ENCODE assay signal across 16 mouse cellular contexts in the genomic region with DNA sequence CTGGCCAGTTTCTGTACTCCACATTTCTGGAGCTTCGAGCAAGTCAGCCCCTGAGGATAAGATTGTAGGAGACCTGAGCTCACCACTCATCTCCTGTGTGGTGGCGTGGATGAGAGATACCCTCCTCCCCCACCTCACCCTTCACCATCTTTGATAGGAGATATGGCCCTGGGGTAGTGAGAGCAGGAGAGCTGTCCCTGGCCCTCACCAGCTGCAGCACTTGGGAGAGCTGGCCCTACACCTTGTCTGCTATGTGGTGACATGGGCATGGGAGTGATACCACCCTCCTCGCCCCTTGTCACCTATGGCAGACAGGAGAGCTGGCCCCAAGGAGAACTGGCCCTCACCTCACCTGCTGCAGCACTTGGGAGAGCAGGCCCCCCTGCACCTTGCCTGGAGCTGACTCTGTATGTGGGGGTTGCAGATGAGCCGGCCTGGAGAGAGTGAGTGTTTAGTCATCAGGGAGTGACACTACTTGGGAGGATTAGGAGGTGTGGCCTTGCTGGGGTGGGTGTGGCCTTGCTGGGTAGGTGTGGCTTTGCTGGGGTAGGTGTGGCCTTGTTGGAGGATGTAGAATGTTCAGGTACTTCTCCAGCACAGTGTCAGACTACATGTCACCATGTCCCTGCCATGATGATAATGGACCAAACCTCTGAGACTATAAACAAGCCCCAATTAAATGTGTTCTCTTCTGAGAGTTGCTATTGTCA. TPM values are rescaled to one million over a fixed set of nuclear protein-coding genes. Genes with fewer than 3 reads are reported as not detected.
DNase-seq lines count a peak whose midpoint lies in the region; ATAC-seq and TF ChIP-seq lines count a peak whose summit lies in the region.
"Had no signal": no experiment of that assay in that cellular context is flagged by ENCODE, and none has a peak within 500 bp of the region (broad histone marks: within the 10 kb centered on the region; RNA-seq: fewer than 3 reads in every experiment).

No protein-coding gene starts in this region.

- TF ChIP-seq CTCF in hindbrain, postnatal 0 days (IDR thresholded peaks at IDR 0.05; ENCODE audit: low read depth): no peak
- TF ChIP-seq CTCF in stomach, postnatal 0 days (IDR thresholded peaks at IDR 0.05; ENCODE audit: low read depth): no peak

- H3K27me3 ChIP-seq in hindbrain, postnatal 0 days (ENCODE audit: insufficient read depth, low read length): no peaks in the 10 kb centered on the region
- H3K27me3 ChIP-seq in hindbrain, embryonic 13.5 days: no peaks in the 10 kb centered on the region
- H3K27me3 ChIP-seq in neural tube, embryonic 13.5 days: no peaks in the 10 kb centered on the region
- no peaks in the 10 kb centered on the region for H3K27me3 ChIP-seq in limb, embryonic 12.5 days
- H3K27me3 ChIP-seq in stomach, postnatal 0 days (ENCODE audit: control insufficient read depth, insufficient read depth, low read length): no peaks in the 10 kb centered on the region

- H3K9ac ChIP-seq in hindbrain, postnatal 0 days (replicated peaks; ENCODE audit: low read length): no peak overlapping the region
- no peak overlapping the region for H3K9ac ChIP-seq in hindbrain, embryonic 13.5 days
- H3K9ac ChIP-seq in neural tube, embryonic 13.5 days: no peak overlapping the region
- no peak overlapping the region for H3K9ac ChIP-seq in limb, embryonic 12.5 days (replicated peaks)
- H3K9ac ChIP-seq in stomach, postnatal 0 days (ENCODE audit: low read length): no peak overlapping the region

- no peaks in the 10 kb centered on the region for H3K36me3 ChIP-seq in hindbrain, postnatal 0 days (ENCODE audit: insufficient read depth, low read length)
- H3K36me3 ChIP-seq in hindbrain, embryonic 13.5 days: no peaks in the 10 kb centered on the region
- H3K36me3 ChIP-seq in neural tube, embryonic 13.5 days: no peaks in the 10 kb centered on the region
- H3K36me3 ChIP-seq in limb, embryonic 12.5 days: no peaks in the 10 kb centered on the region
- no peaks in the 10 kb centered on the region for H3K36me3 ChIP-seq in stomach, postnatal 0 days (ENCODE audit: control insufficient read depth, insufficient read depth, low read length)

- H3K4me2 ChIP-seq in hindbrain, postnatal 0 days (ENCODE audit: low read depth, low read length): no peak overlapping the region
- H3K4me2 ChIP-seq in hindbrain, embryonic 13.5 days: no peak overlapping the region
- H3K4me2 ChIP-seq in neural tube, embryonic 13.5 days: no peak overlapping the region
- no peak overlapping the region for H3K4me2 ChIP-seq in limb, embryonic 12.5 days
- no peak overlapping the region for H3K4me2 ChIP-seq in stomach, postnatal 0 days (replicated peaks; ENCODE audit: low read depth)

- ATAC-seq in hindbrain, postnatal 0 days: 0 out of 2 replicates have a peak, but pooled peaks have one; percentile 21
- no peak for ATAC-seq in hindbrain, embryonic 13.5 days (ENCODE audit: low FRiP score)
- 0 out of 2 replicates have a peak, but pooled peaks have one; percentile 34 for ATAC-seq in neural tube, embryonic 13.5 days (ENCODE audit: low read depth)
- ATAC-seq in limb, embryonic 12.5 days (ENCODE audit: insufficient number of reproducible peaks, insufficient read depth, low FRiP score, low TSS enrichment, low read depth): peak; percentile 16; the same call in 1 of the 2 replicates
- peak; percentile 65 for ATAC-seq in stomach, postnatal 0 days (ENCODE audit: low FRiP score, low TSS enrichment)
- ATAC-seq: CD4-positive, CD25-positive, alpha-beta regulatory T cell, adult 4 months had no signal

- no peaks in the 10 kb centered on the region for H3K4me1 ChIP-seq in hindbrain, postnatal 0 days (ENCODE audit: insufficient read depth, low read length)
- peaks cover 6% of the 10 kb centered on the region for H3K4me1 ChIP-seq in hindbrain, embryonic 13.5 days (replicated peaks)
- H3K4me1 ChIP-seq in neural tube, embryonic 13.5 days (replicated peaks): peaks cover 10% of the 10 kb centered on the region
- peaks cover 4% of the 10 kb centered on the region; the same call in 1 of the 2 replicates for H3K4me1 ChIP-seq in limb, embryonic 12.5 days (replicated peaks)
- no peaks in the 10 kb centered on the region for H3K4me1 ChIP-seq in stomach, postnatal 0 days (replicated peaks; ENCODE audit: control insufficient read depth, insufficient read depth)

- no peaks in the 10 kb centered on the region for H3K9me3 ChIP-seq in hindbrain, postnatal 0 days (ENCODE audit: low read length)
- no peaks in the 10 kb centered on the region for H3K9me3 ChIP-seq in hindbrain, embryonic 13.5 days
- H3K9me3 ChIP-seq in neural tube, embryonic 13.5 days: no peaks in the 10 kb centered on the region
- H3K9me3 ChIP-seq in limb, embryonic 12.5 days: no peaks in the 10 kb centered on the region
- H3K9me3 ChIP-seq in stomach, postnatal 0 days (ENCODE audit: control insufficient read depth, low read length): no peaks in the 10 kb centered on the region

- H3K4me3 ChIP-seq in hindbrain, postnatal 0 days (ENCODE audit: low read length): no peak overlapping the region
- no peak overlapping the region for H3K4me3 ChIP-seq in hindbrain, embryonic 13.5 days
- no peak overlapping the region for H3K4me3 ChIP-seq in neural tube, embryonic 13.5 days
- H3K4me3 ChIP-seq in limb, embryonic 12.5 days (replicated peaks): no peak overlapping the region
- H3K4me3 ChIP-seq in stomach, postnatal 0 days (ENCODE audit: low read depth, low read length): no peak overlapping the region
- H3K4me3 ChIP-seq: erythroblast, embryonic 14.5 days had no signal

- no peak for DNase-seq in hindbrain, postnatal 0 days (ENCODE audit: low spot score)
- no peak for DNase-seq in neural tube, embryonic 10.5 days (ENCODE audit: extremely low spot score, low spot score)
- no peak for DNase-seq in stomach, postnatal 0 days (ENCODE audit: low spot score)
- no peak for DNase-seq in layer of hippocampus, adult 11-12 months (ENCODE audit: low spot score)
- no peak for DNase-seq in cerebellum, adult 11 months
- DNase-seq: adrenal gland, adult 8-10 months; cerebellum, postnatal 36 days; kidney, adult 8-10 months; lung, postnatal 14 days had no signal

- TF ChIP-seq EP300 in stomach, postnatal 0 days (optimal IDR thresholded peaks at IDR 0.05): no peak

- H3K27ac ChIP-seq in hindbrain, postnatal 0 days: no peak overlapping the region
- H3K27ac ChIP-seq in hindbrain, embryonic 13.5 days: no peak overlapping the region
- no peak overlapping the region for H3K27ac ChIP-seq in neural tube, embryonic 13.5 days (replicated peaks)
- H3K27ac ChIP-seq in limb, embryonic 12.5 days: no peak overlapping the region
- H3K27ac ChIP-seq in stomach, postnatal 0 days (replicated peaks): no peak overlapping the region

- 88% methylated on average over 4 of the region's 4 CpGs for WGBS in hindbrain, postnatal 0 days
- 88% methylated on average over 4 of the region's 4 CpGs for WGBS in hindbrain, embryonic 13.5 days
- 85% methylated on average over 4 of the region's 4 CpGs for WGBS in neural tube, embryonic 13.5 days
- 84% methylated on average over 4 of the region's 4 CpGs for WGBS in limb, embryonic 12.5 days
- 70% methylated on average over 4 of the region's 4 CpGs for WGBS in stomach, postnatal 0 days

RNA-seq across cellular contexts. Expression of a gene that starts 12.4 kb away (rescaled TPM):
- total RNA-seq in hindbrain, postnatal 0 days (2014; rRNA removed): 3.8 and 5.8 TPM in 2 replicates
- 5.6 and 6.9 TPM in 2 replicates for polyA plus RNA-seq in hindbrain, postnatal 0 days (2015; fragmentation: Nextera tagmentation; extraction: Ambion mirVana)
- 0.62 and 0.93 TPM in 2 replicates for polyA plus RNA-seq in hindbrain, embryonic 13.5 days (2015; fragmentation: Nextera tagmentation; extraction: Ambion mirVana)
- 0.51 and 0.99 TPM in 2 replicates for polyA plus RNA-seq in neural tube, embryonic 13.5 days (2015; fragmentation: Nextera tagmentation; extraction: Ambion mirVana)
- not detected in 2 replicates for polyA plus RNA-seq in limb, embryonic 12.5 days (2016; fragmentation: Nextera tagmentation; extraction: Ambion mirVana)
- 13.9 and 17.1 TPM in 2 replicates for polyA plus RNA-seq in stomach, postnatal 0 days (2015; fragmentation: Nextera tagmentation; extraction: Ambion mirVana)
- total RNA-seq: granulocyte monocyte progenitor cell, adult 5-6 weeks; hematopoietic stem cell, adult 5-6 weeks had no signal
- polyA plus RNA-seq: CD4-positive, CD25-positive, alpha-beta regulatory T cell, adult 4 months; erythroblast, embryonic 14.5 days had no signal

RNA-seq across cellular contexts. Expression of a gene that starts 50.1 kb away (rescaled TPM):
- 25.9 and 31.3 TPM in 2 replicates for total RNA-seq in hindbrain, postnatal 0 days (2014; rRNA removed)
- 57.5 and 64.5 TPM in 2 replicates for polyA plus RNA-seq in hindbrain, postnatal 0 days (2015; fragmentation: Nextera tagmentation; extraction: Ambion mirVana)
- polyA plus RNA-seq in hindbrain, embryonic 13.5 days (2015; fragmentation: Nextera tagmentation; extraction: Ambion mirVana): 75.8 and 78.1 TPM in 2 replicates
- 69.4 and 81.3 TPM in 2 replicates for polyA plus RNA-seq in neural tube, embryonic 13.5 days (2015; fragmentation: Nextera tagmentation; extraction: Ambion mirVana)
- polyA plus RNA-seq in limb, embryonic 12.5 days (2016; fragmentation: Nextera tagmentation; extraction: Ambion mirVana): 85.7 and 88.2 TPM in 2 replicates
- polyA plus RNA-seq in stomach, postnatal 0 days (2015; fragmentation: Nextera tagmentation; extraction: Ambion mirVana): 73.1 and 73.5 TPM in 2 replicates

RNA-seq across cellular contexts. Expression of a gene that starts 50.1 kb away (rescaled TPM):
- total RNA-seq in hindbrain, postnatal 0 days (2014; rRNA removed): 82.9 and 91.6 TPM in 2 replicates
- polyA plus RNA-seq in hindbrain, postnatal 0 days (2015; fragmentation: Nextera tagmentation; extraction: Ambion mirVana): 81.8 and 83.4 TPM in 2 replicates
- polyA plus RNA-seq in hindbrain, embryonic 13.5 days (2015; fragmentation: Nextera tagmentation; extraction: Ambion mirVana): 81.8 TPM in 2 replicates
- polyA plus RNA-seq in neural tube, embryonic 13.5 days (2015; fragmentation: Nextera tagmentation; extraction: Ambion mirVana): 74.5 and 78.1 TPM in 2 replicates
- 74.4 TPM in 2 replicates for polyA plus RNA-seq in limb, embryonic 12.5 days (2016; fragmentation: Nextera tagmentation; extraction: Ambion mirVana)
- 64.7 and 65.7 TPM in 2 replicates for polyA plus RNA-seq in stomach, postnatal 0 days (2015; fragmentation: Nextera tagmentation; extraction: Ambion mirVana)

RNA-seq across cellular contexts. Expression of a gene that starts 52.7 kb away (rescaled TPM):
- total RNA-seq in hindbrain, postnatal 0 days (2014; rRNA removed): 0.26 and 0.29 TPM in 2 replicates
- 0.14 and 0.38 TPM in 2 replicates for polyA plus RNA-seq in hindbrain, postnatal 0 days (2015; fragmentation: Nextera tagmentation; extraction: Ambion mirVana)
- 0.09 and 0.16 TPM in 2 replicates for polyA plus RNA-seq in hindbrain, embryonic 13.5 days (2015; fragmentation: Nextera tagmentation; extraction: Ambion mirVana)
- polyA plus RNA-seq in neural tube, embryonic 13.5 days (2015; fragmentation: Nextera tagmentation; extraction: Ambion mirVana): 0.10 and 0.30 TPM in 2 replicates
- polyA plus RNA-seq in limb, embryonic 12.5 days (2016; fragmentation: Nextera tagmentation; extraction: Ambion mirVana): 3.6 and 3.8 TPM in 2 replicates
- polyA plus RNA-seq in stomach, postnatal 0 days (2015; fragmentation: Nextera tagmentation; extraction: Ambion mirVana): 7.4 and 7.9 TPM in 2 replicates
- total RNA-seq: granulocyte monocyte progenitor cell, adult 5-6 weeks had no signal
- polyA plus RNA-seq: erythroblast, embryonic 14.5 days had no signal
